Mouse (Mus musculus) neural tube, embryonic 15.5 days (tissue): ENCODE data around the gene Vkorc1. TPM values are rescaled to one million over a fixed set of nuclear protein-coding genes. Genes with fewer than 3 reads are reported as not detected.

ENCODE experiments used
- ATAC-seq: fragments of 200-750 bp; cut with Nextera tagmentation; 2 replicates; pipeline ENCODE4 v1.8.0; 2017; ENCODE audit warnings: mild to moderate bottlenecking, moderate TSS enrichment, moderate library complexity; ENCODE audit not compliant: low FRiP score
- H3K27ac ChIP-seq: fragments of 300-500 bp; sonication (generic); replicated peaks from 2 replicates; pipeline ENCODE4 v1.5.1; 2015; ENCODE audit warnings: mild to moderate bottlenecking, inconsistent platforms
- H3K27me3 ChIP-seq: fragments of 300-500 bp; sonication (generic); replicated peaks from 2 replicates; pipeline ENCODE4 v1.6.1; 2015; ENCODE audit warnings: inconsistent platforms
- H3K36me3 ChIP-seq: fragments of 300-500 bp; sonication (generic); 2 replicates; pipeline ENCODE4 v1.6.1; 2015; ENCODE audit warnings: inconsistent platforms
- H3K4me1 ChIP-seq: fragments of 300-500 bp; sonication (generic); 2 replicates; pipeline ENCODE4 v1.6.1; 2015; ENCODE audit warnings: inconsistent platforms
- H3K4me2 ChIP-seq: fragments of 300-500 bp; sonication (generic); 2 replicates; pipeline ENCODE4 v1.6.1; 2015; ENCODE audit warnings: inconsistent platforms, mild to moderate bottlenecking, moderate library complexity
- H3K4me3 ChIP-seq: fragments of 300-500 bp; sonication (generic); replicated peaks from 2 replicates; pipeline ENCODE4 v1.5.1; 2015; ENCODE audit warnings: mild to moderate bottlenecking, inconsistent platforms
- H3K9ac ChIP-seq: fragments of 300-500 bp; sonication (generic); replicated peaks from 2 replicates; pipeline ENCODE4 v1.6.1; 2015; ENCODE audit warnings: mild to moderate bottlenecking, inconsistent platforms
- H3K9me3 ChIP-seq: fragments of 300-500 bp; sonication (generic); replicated peaks from 2 replicates; pipeline ENCODE4 v1.6.1; 2016; ENCODE audit warnings: inconsistent platforms
- WGBS: fragments of 180-500 bp; shearing (Covaris S2); methylation state at CpG from one replicate; pipeline ENCODE4 v1.1.7; 2015; ENCODE audit warnings: mixed read lengths; 5-methylcytosine and 5-hydroxymethylcytosine counted together
- polyA plus RNA-seq: library from polyadenylated mRNA; unstranded; fragments of >200 nt; fragmentation: Nextera tagmentation; extraction: Ambion mirVana; gene quantifications from 2 replicates; pipeline ENCODE4 v1.2.1, GENCODE M21; 2015

Vkorc1 gene
- polyA plus RNA-seq, 1 experiment from 2014 or later, result 96.0 TPM

GRCm38 (mm10) chr7:127874812-127875626 lies 20.4 kb downstream of the Vkorc1 start:
- H3K4me2 ChIP-seq, result peak overlapping the region; percentile 83
- peaks cover 31% of the 10 kb centered on the region for H3K36me3 ChIP-seq
- no peaks in the 10 kb centered on the region for H3K9me3 ChIP-seq
- peaks cover 40% of the 10 kb centered on the region for H3K4me1 ChIP-seq
- 5% methylated on average over 20 of the region's 20 CpGs for WGBS
- ATAC-seq, result peak; percentile 21
- H3K27ac ChIP-seq, result peak overlapping the region; percentile 100
- H3K4me3 ChIP-seq, result peak overlapping the region; percentile 98
- H3K9ac ChIP-seq, result peak overlapping the region; percentile 98
- H3K27me3 ChIP-seq, result no peaks in the 10 kb centered on the region

DNA sequence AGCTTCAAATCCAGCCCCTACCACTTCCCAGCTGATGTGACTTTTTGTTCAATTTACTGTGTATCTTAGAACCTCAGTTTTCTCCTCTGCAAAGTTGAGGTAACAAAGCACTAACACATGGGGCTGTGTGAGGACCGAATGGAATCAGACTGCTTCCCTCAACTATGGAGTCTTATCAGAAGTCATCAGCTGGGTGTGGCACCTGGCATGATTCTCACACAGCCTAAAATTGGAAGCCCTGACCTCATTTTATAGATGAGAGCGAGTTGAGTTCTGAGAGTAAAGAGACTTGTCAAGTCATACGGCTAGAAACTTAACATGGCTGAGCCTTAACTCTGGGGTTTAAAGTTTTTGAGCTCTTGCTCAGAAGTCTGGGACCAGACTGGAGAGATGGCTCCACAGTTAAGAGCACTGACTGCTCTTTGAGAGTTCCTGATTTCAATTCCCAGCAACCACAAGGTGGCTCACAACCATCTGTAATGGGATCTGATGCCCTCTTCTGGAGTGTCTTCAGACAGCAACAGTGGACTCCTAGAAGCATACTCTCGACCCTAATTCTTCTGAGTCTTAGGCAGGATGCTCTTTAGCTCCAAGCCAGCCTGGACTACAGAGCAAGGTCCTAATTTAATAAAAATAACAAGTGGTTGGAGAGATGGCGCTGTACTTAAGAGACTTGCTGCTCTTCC lies 25.1 kb downstream of the Vkorc1 start:
- 87% methylated on average over 5 of the region's 5 CpGs for whole genome bisulfite sequencing
- ATAC-seq, result no peak
- Histone ChIP-seq H3K4me1 (peaks cover 37% of the 10 kb centered on the region), H3K4me2 (no peak overlapping the region), H3K36me3 (peaks cover 47% of the 10 kb centered on the region), H3K4me3 (no peak overlapping the region), H3K9ac (no peak overlapping the region), H3K9me3 (no peaks in the 10 kb centered on the region), H3K27ac (no peak overlapping the region), H3K27me3 (no peaks in the 10 kb centered on the region)

DNA sequence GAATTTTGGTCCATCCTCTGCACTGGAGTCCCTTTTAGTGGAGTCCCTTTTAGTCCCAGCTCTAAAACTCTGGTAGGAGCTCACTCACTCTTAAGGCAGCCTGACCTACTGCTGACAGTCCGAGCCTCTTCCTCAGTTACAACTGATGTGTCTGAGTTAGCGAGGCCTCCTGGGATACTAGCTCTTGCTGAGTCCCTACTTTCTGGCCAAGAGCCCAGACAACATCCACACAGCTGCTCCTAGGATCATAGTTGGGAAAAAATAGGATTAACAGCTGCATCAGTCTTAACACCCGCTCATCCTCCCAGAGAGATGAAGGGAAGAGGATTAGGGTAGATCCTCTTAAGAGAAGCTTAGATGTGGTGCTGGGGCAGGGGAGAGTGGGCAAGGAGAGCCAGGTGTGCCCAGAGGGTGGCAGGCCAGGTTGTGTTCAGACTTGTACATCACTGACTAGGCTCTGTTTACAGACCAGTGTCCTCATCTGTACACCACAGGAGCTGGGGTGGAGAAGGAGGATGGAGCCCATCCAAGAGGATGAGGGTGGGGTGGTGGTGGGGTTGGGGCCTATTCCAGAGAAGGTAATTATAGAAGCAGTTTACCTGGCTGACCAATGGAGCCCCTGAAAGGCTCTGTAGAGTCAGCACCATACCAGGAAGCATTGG lies 26.1 kb downstream of the Vkorc1 start:
- Histone ChIP-seq H3K4me1 (peaks cover 32% of the 10 kb centered on the region), H3K36me3 (peaks cover 52% of the 10 kb centered on the region), H3K27me3 (no peaks in the 10 kb centered on the region), H3K27ac (peak overlapping the region; percentile 4; the same call in 1 of the 2 replicates), H3K9ac (no peak overlapping the region), H3K4me3 (no peak overlapping the region), H3K9me3 (no peaks in the 10 kb centered on the region), H3K4me2 (no peak overlapping the region)
- WGBS, result 67% methylated on average over 3 of the region's 3 CpGs
- no peak for ATAC-seq

- peaks cover 18% of the 10 kb centered on the region for H3K4me1 ChIP-seq
- H3K36me3 ChIP-seq, result peaks cover 57% of the 10 kb centered on the region
- no peak for ATAC-seq
- no peak overlapping the region for H3K27ac ChIP-seq
- no peaks in the 10 kb centered on the region for H3K9me3 ChIP-seq
- no peak overlapping the region for H3K4me2 ChIP-seq
- WGBS, result 97% methylated on average over 18 of the region's 18 CpGs
- no peaks in the 10 kb centered on the region for H3K27me3 ChIP-seq
- no peak overlapping the region for H3K4me3 ChIP-seq
- no peak overlapping the region for H3K9ac ChIP-seq
These were observed 27.8 kb downstream of the Vkorc1 start for GRCm38 (mm10) chr7:127867641-127868040.

DNA sequence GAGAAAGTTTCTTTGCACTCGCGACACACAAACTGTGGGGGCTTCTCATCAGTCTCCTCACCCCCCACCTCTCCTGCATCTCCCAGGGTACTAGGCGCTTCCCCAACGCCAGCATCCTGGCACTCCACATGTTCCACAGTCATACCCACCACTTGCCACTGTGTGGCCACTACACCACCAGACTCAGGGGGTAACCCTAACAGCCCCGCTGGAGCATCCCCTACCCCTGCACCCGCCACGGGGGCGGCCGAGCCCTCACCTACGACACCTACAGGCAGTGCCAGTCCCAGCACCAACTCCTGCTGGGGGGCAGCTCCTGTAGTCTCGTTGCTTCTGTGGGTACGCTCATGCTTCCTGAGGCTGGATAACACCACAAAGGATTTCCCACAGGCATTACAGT lies 29.0 kb downstream of the Vkorc1 start:
- Histone ChIP-seq H3K27me3 (no peaks in the 10 kb centered on the region), H3K27ac (no peak overlapping the region), H3K4me3 (no peak overlapping the region), H3K9ac (no peak overlapping the region), H3K4me2 (no peak overlapping the region), H3K9me3 (no peaks in the 10 kb centered on the region), H3K36me3 (peaks cover 49% of the 10 kb centered on the region), H3K4me1 (peaks cover 11% of the 10 kb centered on the region)
- ATAC-seq, result no peak
- 97% methylated on average over 12 of the region's 12 CpGs for WGBS

GRCm38 (mm10) chr7:127858258-127858657 lies 37.2 kb downstream of the Vkorc1 start:
- 97% methylated on average over 6 of the region's 6 CpGs for WGBS

DNA sequence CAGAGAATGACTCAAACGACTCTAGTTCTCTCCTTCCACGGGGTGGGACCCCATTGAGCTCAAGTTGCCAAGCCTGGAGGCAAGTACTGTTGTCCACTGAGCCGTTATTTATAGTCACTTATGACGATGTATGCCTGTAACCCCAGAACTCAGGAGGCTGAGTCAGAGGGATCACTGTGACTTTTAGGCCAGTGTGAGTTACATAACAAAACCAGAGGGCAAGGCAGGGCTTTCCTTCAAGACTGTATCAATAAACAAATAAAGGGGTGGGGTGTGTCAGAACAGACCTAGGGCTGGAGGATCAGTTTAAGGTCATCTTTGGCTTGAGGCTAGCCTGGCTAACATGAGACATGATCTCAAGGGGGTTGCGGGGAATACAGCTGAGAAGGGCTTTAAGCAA lies 44.5 kb downstream of the Vkorc1 start:
- 73% methylated on average over 5 of the region's 5 CpGs for WGBS
- no peak overlapping the region for H3K27ac ChIP-seq
- H3K9ac ChIP-seq, result no peak overlapping the region
- H3K4me2 ChIP-seq, result no peak overlapping the region
- peaks cover 8% of the 10 kb centered on the region for H3K36me3 ChIP-seq
- no peak for ATAC-seq
- no peak overlapping the region for H3K4me3 ChIP-seq
- H3K4me1 ChIP-seq, result no peaks in the 10 kb centered on the region
- no peaks in the 10 kb centered on the region for H3K27me3 ChIP-seq
- no peaks in the 10 kb centered on the region for H3K9me3 ChIP-seq

More at GRCm38 (mm10) chr7:127858258-127858657, 37.2 kb downstream of the Vkorc1 start:
- no peak overlapping the region for H3K4me3 ChIP-seq
- H3K4me2 ChIP-seq, result no peak overlapping the region
- H3K9me3 ChIP-seq, result no peaks in the 10 kb centered on the region
- no peak for ATAC-seq
- H3K4me1 ChIP-seq, result no peaks in the 10 kb centered on the region
- no peak overlapping the region for H3K27ac ChIP-seq
- H3K36me3 ChIP-seq, result no peaks in the 10 kb centered on the region
- no peak overlapping the region for H3K9ac ChIP-seq
- no peaks in the 10 kb centered on the region for H3K27me3 ChIP-seq

- Histone ChIP-seq H3K4me1 (no peaks in the 10 kb centered on the region), H3K36me3 (peaks cover 8% of the 10 kb centered on the region), H3K27me3 (no peaks in the 10 kb centered on the region), H3K27ac (no peak overlapping the region), H3K4me2 (no peak overlapping the region), H3K9me3 (no peaks in the 10 kb centered on the region), H3K9ac (no peak overlapping the region), H3K4me3 (no peak overlapping the region)
- ATAC-seq, result no peak
- 76% methylated on average over 6 of the region's 6 CpGs for WGBS
These were observed 45.2 kb downstream of the Vkorc1 start for GRCm38 (mm10) chr7:127849973-127850875.

Other genes with a start within 250 kb of the Vkorc1 start
- gene Bcl7c, start 186.7 kb downstream of the Vkorc1 start, polyA plus RNA-seq, result 49.5 and 62.9 TPM in 2 replicates
- 3.6 and 6.2 TPM in 2 replicates for gene Ctf1, start 182.9 kb downstream of the Vkorc1 start, polyA plus RNA-seq
- 0.09 and 0.13 TPM in 2 replicates for gene Ctf2, start 163.5 kb downstream of the Vkorc1 start, polyA plus RNA-seq
- gene Fbxl19, start 151.1 kb downstream of the Vkorc1 start, polyA plus RNA-seq, result 6.9 and 8.7 TPM in 2 replicates
- gene Orai3, start 125.8 kb downstream of the Vkorc1 start, polyA plus RNA-seq, result 8.6 and 13.5 TPM in 2 replicates
- gene Setd1a, start 118.9 kb downstream of the Vkorc1 start, polyA plus RNA-seq, result 17.8 and 19.5 TPM in 2 replicates
- not detected in 2 replicates for gene Gm49388, start 110.0 kb downstream of the Vkorc1 start, polyA plus RNA-seq
- 9.8 and 11.6 TPM in 2 replicates for gene Hsd3b7, start 95.0 kb downstream of the Vkorc1 start, polyA plus RNA-seq
- gene Stx4a, start 71.3 kb downstream of the Vkorc1 start, polyA plus RNA-seq, result 20.2 and 25.4 TPM in 2 replicates
- gene Stx1b, start 71.1 kb downstream of the Vkorc1 start, polyA plus RNA-seq, result 66.0 and 70.8 TPM in 2 replicates
- 7.0 and 8.6 TPM in 2 replicates for gene Zfp646, start 19.4 kb downstream of the Vkorc1 start, polyA plus RNA-seq
- gene Zfp668, start 18.8 kb downstream of the Vkorc1 start, polyA plus RNA-seq, result 28.9 and 30.4 TPM in 2 replicates
- 1.1 and 1.2 TPM in 2 replicates for gene Prss53, start 4.6 kb downstream of the Vkorc1 start, polyA plus RNA-seq
- gene Gm21974, start 163 bp downstream of the Vkorc1 start, polyA plus RNA-seq, result not detected in 2 replicates
- gene Bckdk, start 8.5 kb upstream of the Vkorc1 start, polyA plus RNA-seq, result 58.2 and 66.7 TPM in 2 replicates
- gene Kat8, start 16.9 kb upstream of the Vkorc1 start, polyA plus RNA-seq, result 41.3 and 46.1 TPM in 2 replicates
- 0.40 and 5.1 TPM in 2 replicates for gene Prss8, start 34.5 kb upstream of the Vkorc1 start, polyA plus RNA-seq
- gene Prss36, start 51.1 kb upstream of the Vkorc1 start, polyA plus RNA-seq, result 13.9 and 16.2 TPM in 2 replicates
- 357 and 362 TPM in 2 replicates for gene Fus, start 71.8 kb upstream of the Vkorc1 start, polyA plus RNA-seq
- 8.0 and 46.9 TPM in 2 replicates for gene Pycard, start 98.2 kb upstream of the Vkorc1 start, polyA plus RNA-seq
- 0.31 and 0.40 TPM in 2 replicates for gene Trim72, start 108.3 kb upstream of the Vkorc1 start, polyA plus RNA-seq
- 1.2 and 1.7 TPM in 2 replicates for gene Itgam, start 167.0 kb upstream of the Vkorc1 start, polyA plus RNA-seq
- not detected in 2 replicates for gene Gm49368, start 167.1 kb upstream of the Vkorc1 start, polyA plus RNA-seq
- gene Itgax, start 233.9 kb upstream of the Vkorc1 start, polyA plus RNA-seq, result 0.08 and 0.19 TPM in 2 replicates